Mouse (Mus musculus) neural tube, embryonic 11.5 days (tissue): ENCODE measurements around the gene Rasal1. TPM values are rescaled to one million over a fixed set of nuclear protein-coding genes. Genes with fewer than 3 reads are reported as not detected.

Experiments used
- ATAC-seq: fragments of 200-750 bp; cut with Nextera tagmentation; 2 replicates; pipeline ENCODE4 v1.8.0; 2017; ENCODE audit warnings: moderate number of reproducible peaks, mild to moderate bottlenecking, moderate TSS enrichment, moderate library complexity; ENCODE audit not compliant: insufficient read depth, low FRiP score, low TSS enrichment
- DNase-seq: peaks from one replicate; pipeline ENCODE4 v3.0.0-alpha.2; 2015; ENCODE audit warnings: low spot score
- H3K27ac ChIP-seq: fragments of 300-500 bp; sonication (generic); 2 replicates; pipeline ENCODE4 v1.5.1; 2014; ENCODE audit warnings: low read depth, mild to moderate bottlenecking, low read length
- H3K27me3 ChIP-seq: fragments of 300-500 bp; sonication (generic); 2 replicates; pipeline ENCODE4 v1.6.1; 2014; ENCODE audit warnings: mild to moderate bottlenecking, low read length, mixed read lengths; ENCODE audit not compliant: control insufficient read depth, insufficient read depth
- H3K36me3 ChIP-seq: fragments of 300-500 bp; sonication (generic); 2 replicates; pipeline ENCODE4 v1.6.1; 2014; ENCODE audit warnings: mild to moderate bottlenecking, low read length, moderate library complexity, mixed read lengths; ENCODE audit not compliant: control insufficient read depth, insufficient read depth
- H3K4me1 ChIP-seq: fragments of 300-500 bp; sonication (generic); 2 replicates; pipeline ENCODE4 v1.6.1; 2014; ENCODE audit warnings: low read length, mixed read lengths; ENCODE audit not compliant: control insufficient read depth, insufficient read depth
- H3K4me2 ChIP-seq: fragments of 300-500 bp; sonication (generic); 2 replicates; pipeline ENCODE4 v1.6.1; 2014; ENCODE audit warnings: low read depth, mild to moderate bottlenecking, moderate library complexity
- H3K4me3 ChIP-seq: fragments of 300-500 bp; sonication (generic); 2 replicates; pipeline ENCODE4 v1.5.1; 2014; ENCODE audit warnings: low read depth, low read length
- H3K9ac ChIP-seq: fragments of 300-500 bp; sonication (generic); 2 replicates; pipeline ENCODE4 v1.6.1; 2014; ENCODE audit warnings: mild to moderate bottlenecking, low read length
- H3K9me3 ChIP-seq: fragments of 300-500 bp; sonication (generic); 2 replicates; pipeline ENCODE4 v1.6.1; 2016; ENCODE audit warnings: low read length; ENCODE audit not compliant: control insufficient read depth
- WGBS: fragments of 180-500 bp; shearing (Covaris S2); extraction: QIAGEN DNeasy Blood & Tissue Kit; methylation state at CpG from one replicate; pipeline ENCODE4 v1.1.7; 2014; 5-methylcytosine and 5-hydroxymethylcytosine counted together
- polyA plus RNA-seq: library from polyadenylated mRNA; unstranded; fragments of >200 nt; fragmentation: Nextera tagmentation; extraction: Ambion mirVana; gene quantifications from 2 replicates; pipeline ENCODE4 v1.2.1, GENCODE M21; 2014

Gene Rasal1
- polyA plus RNA-seq, 1 experiment from 2014 or later, result not detected

- no peak overlapping the region; the same call in 1 of the 2 replicates for H3K9ac ChIP-seq
- no peak overlapping the region for H3K4me2 ChIP-seq
- DNase-seq, result peak; percentile 40
- no peak for ATAC-seq
- H3K4me3 ChIP-seq, result no peak overlapping the region
- H3K27me3 ChIP-seq, result no peaks in the 10 kb centered on the region
- no peaks in the 10 kb centered on the region for H3K9me3 ChIP-seq
- peaks cover under 1% of the 10 kb centered on the region; the same call in 1 of the 2 replicates for H3K4me1 ChIP-seq
- no peaks in the 10 kb centered on the region for H3K36me3 ChIP-seq
- 41% methylated on average over 21 of the region's 21 CpGs for WGBS
- H3K27ac ChIP-seq, result no peak overlapping the region
Observed at GRCm38 (mm10) chr5:120674229-120675145, 25.9 kb downstream of the Rasal1 start.

- H3K4me2 ChIP-seq, result no peak overlapping the region
- no peak overlapping the region for H3K9ac ChIP-seq
- H3K4me1 ChIP-seq, result peaks cover 11% of the 10 kb centered on the region
- no peaks in the 10 kb centered on the region for H3K36me3 ChIP-seq
- no peaks in the 10 kb centered on the region for H3K9me3 ChIP-seq
- 31% methylated on average over 2 of the region's 2 CpGs for WGBS
- H3K27ac ChIP-seq, result no peak overlapping the region
- ATAC-seq (no peak), DNase-seq (no peak)
- no peak overlapping the region for H3K4me3 ChIP-seq
- peaks cover 6% of the 10 kb centered on the region for H3K27me3 ChIP-seq
Observed at GRCm38 (mm10) chr5:120677516-120677915, 28.9 kb downstream of the Rasal1 start.

- DNase-seq (peak; percentile 93), ATAC-seq (peak; percentile 91)
- Histone ChIP-seq H3K36me3 (no peaks in the 10 kb centered on the region), H3K4me2 (peak overlapping the region; percentile 60), H3K4me1 (peaks cover 11% of the 10 kb centered on the region), H3K27me3 (peaks cover 23% of the 10 kb centered on the region), H3K9me3 (no peaks in the 10 kb centered on the region), H3K4me3 (peak overlapping the region; percentile 31), H3K9ac (peak overlapping the region; percentile 49), H3K27ac (peak overlapping the region; percentile 68; the same call in 1 of the 2 replicates)
- WGBS, result under 1% methylated on average over 24 of the region's 24 CpGs
Observed at GRCm38 (mm10) chr5:120679676-120680555, 31.3 kb downstream of the Rasal1 start.

- Histone ChIP-seq H3K27ac (no peak overlapping the region), H3K9ac (no peak overlapping the region), H3K36me3 (no peaks in the 10 kb centered on the region), H3K4me3 (no peak overlapping the region), H3K4me2 (no peak overlapping the region), H3K27me3 (peaks cover 26% of the 10 kb centered on the region), H3K4me1 (peaks cover 11% of the 10 kb centered on the region), H3K9me3 (no peaks in the 10 kb centered on the region)
- DNase-seq (no peak), ATAC-seq (no peak)
- WGBS, result 92% methylated on average over 18 of the region's 18 CpGs
Observed at GRCm38 (mm10) chr5:120680918-120681317, 32.3 kb downstream of the Rasal1 start.

GRCm38 (mm10) chr5:120682982-120683771, 34.6 kb downstream of the Rasal1 start:
- Histone ChIP-seq H3K4me3 (no peak overlapping the region), H3K36me3 (no peaks in the 10 kb centered on the region), H3K27me3 (peaks cover 26% of the 10 kb centered on the region), H3K4me1 (peaks cover 11% of the 10 kb centered on the region), H3K9me3 (no peaks in the 10 kb centered on the region), H3K4me2 (no peak overlapping the region), H3K9ac (no peak overlapping the region), H3K27ac (no peak overlapping the region)
- DNase-seq, result no peak
- 8% methylated on average over 24 of the region's 24 CpGs for WGBS
- no peak for ATAC-seq

- H3K9me3 ChIP-seq, result no peaks in the 10 kb centered on the region
- DNase-seq (no peak), ATAC-seq (no peak)
- H3K27me3 ChIP-seq, result peaks cover 26% of the 10 kb centered on the region
- no peak overlapping the region for H3K27ac ChIP-seq
- no peak overlapping the region for H3K4me2 ChIP-seq
- H3K9ac ChIP-seq, result no peak overlapping the region
- no peaks in the 10 kb centered on the region for H3K36me3 ChIP-seq
- WGBS, result 84% methylated on average over 8 of the region's 8 CpGs
- 0 out of 2 replicates have a peak, but pooled peaks cover 5% of the 10 kb centered on the region for H3K4me1 ChIP-seq
- H3K4me3 ChIP-seq, result no peak overlapping the region
Observed at GRCm38 (mm10) chr5:120685678-120686077, 37.1 kb downstream of the Rasal1 start.

- Histone ChIP-seq H3K4me1 (0 out of 2 replicates have a peak, but pooled peaks cover 5% of the 10 kb centered on the region), H3K27ac (no peak overlapping the region), H3K36me3 (no peaks in the 10 kb centered on the region), H3K4me2 (no peak overlapping the region), H3K4me3 (no peak overlapping the region), H3K27me3 (peaks cover 30% of the 10 kb centered on the region), H3K9ac (no peak overlapping the region), H3K9me3 (no peaks in the 10 kb centered on the region)
- WGBS, result 82% methylated on average over 6 of the region's 6 CpGs
- DNase-seq (no peak), ATAC-seq (no peak)
Observed at GRCm38 (mm10) chr5:120686749-120687483, 38.3 kb downstream of the Rasal1 start.
